Mouse (Mus musculus) effector memory CD4-positive, alpha-beta T cell, adult 5 months (primary cell): ENCODE results near the gene Gtse1. TPM values are rescaled to one million over a fixed set of nuclear protein-coding genes. Genes with fewer than 3 reads are reported as not detected.

Experiments
- polyA plus RNA-seq: library from polyadenylated mRNA; unstranded; fragments of 100-300 nt; shearing (Covaris generic); gene quantifications from one replicate; pipeline ENCODE4 v1.2.1, GENCODE M21; 2017

Gene Gtse1
- 1.0 TPM for polyA plus RNA-seq

DNA sequence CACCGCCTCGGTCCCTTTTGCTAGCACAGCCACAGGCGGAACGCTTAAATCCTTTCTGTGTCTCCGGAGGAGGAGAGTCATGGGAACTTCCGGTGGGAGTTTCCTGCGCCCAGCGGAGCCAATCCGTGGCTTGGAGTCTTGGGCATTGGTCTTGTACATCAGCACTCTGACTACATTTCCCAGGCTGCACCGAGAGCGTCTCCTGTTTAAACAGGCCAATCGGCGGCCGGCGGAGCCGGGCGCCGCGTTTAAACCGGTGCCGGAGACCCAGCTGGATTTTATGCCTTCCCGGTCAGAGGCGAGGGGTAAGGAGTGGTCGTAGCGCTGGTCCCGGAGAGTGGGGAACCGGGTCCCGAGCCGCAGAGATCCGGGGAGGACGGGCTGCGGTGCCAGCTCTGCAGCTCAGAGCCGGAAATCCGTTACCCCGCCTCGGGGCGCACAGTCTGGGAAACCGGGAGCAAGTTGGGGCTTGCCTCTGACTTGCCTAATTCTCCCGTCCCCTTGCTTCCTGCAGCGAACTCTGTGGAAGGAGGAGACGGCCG, at the start of gene Gtse1:
Gene Gtse1, plus strand, starts transcription at position 256 of the 542 bp plus-strand sequence.

DNA sequence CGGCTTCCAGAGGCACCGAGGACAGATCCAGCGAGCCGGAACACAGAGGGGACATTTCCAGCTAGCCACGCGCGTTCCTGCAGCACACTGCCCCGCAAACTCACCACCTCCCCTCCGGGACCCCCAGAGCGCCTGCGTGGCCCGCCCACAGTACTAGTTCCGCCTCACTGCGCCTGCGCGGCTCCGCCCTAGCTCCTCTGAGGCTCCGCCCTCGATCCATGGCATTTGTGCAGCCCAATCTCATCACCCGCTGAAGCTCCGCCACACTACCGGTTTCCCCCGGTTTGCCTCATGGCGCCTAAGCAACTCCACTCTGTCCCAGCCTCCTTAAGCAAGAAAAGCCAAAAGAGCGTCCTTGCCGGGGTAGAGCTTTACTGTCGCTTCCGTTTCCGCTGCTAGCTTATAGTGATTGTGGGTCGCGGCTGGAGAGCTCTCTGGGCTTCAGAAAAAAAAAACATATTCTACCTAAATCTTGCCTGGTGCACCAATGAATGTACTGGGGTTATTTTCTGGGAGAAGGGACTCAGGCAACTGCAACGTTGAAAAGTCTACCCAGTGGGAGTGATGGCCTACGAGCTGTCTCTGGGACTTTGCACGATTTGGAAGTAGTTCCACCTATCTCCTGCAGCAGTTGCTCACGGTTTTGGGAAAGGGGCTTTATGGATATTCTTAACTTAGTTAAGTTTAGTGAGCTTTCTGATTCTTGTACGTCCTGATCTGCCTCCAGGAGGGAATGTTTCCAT, 47.8 kb upstream of the Gtse1 start, which contains the start of gene Cdpf1:
Gene Cdpf1, minus strand, starts transcription at position 163 of the 743 bp plus-strand sequence.

GRCm38 (mm10) chr15:85821203-85822010, 38.1 kb upstream of the Gtse1 start, which contains the start of gene Pkdrej:
TSS of gene Pkdrej (minus strand) at chr15:85821734.

DNA sequence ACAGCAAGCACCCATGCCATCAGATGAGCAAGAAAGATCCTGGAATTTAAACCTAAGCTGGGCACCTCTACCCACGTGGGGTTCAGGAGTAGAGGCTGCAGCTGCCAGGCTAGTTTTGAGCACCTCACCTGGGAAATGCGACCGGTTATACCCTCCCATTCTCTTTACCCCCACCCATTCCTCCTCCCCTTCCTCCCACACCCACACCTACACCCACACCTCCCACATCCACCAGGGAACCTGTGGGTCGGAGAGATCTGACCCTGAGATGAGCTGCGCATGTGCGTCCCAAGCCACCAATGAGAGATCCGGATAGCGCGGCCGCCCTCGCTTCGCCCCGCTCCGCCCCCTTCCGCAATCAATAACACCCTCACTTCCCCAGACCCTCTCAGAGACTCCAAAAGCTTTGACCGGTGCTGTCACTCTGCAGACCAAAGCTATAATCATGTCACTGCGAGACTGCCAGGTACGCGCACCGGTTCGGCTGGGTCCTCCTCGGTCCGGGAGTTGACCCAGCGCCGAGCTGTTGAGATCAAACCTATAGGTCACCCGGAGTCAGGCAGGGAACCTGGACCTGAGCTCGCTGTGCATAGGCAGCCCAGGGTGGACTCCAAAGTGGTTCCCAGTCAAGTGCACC, 27.5 kb upstream of the Gtse1 start, which contains the start of gene Ttc38:
Gene Ttc38, plus strand, starts transcription at position 353 of the 637 bp plus-strand sequence.

GRCm38 (mm10) chr15:85878848-85879497, 19.4 kb downstream of the Gtse1 start, which contains the start of gene Trmu:
TSS of gene Trmu (plus strand) at chr15:85879312.

Other genes with a start within 250 kb of the Gtse1 start
- 0.94 TPM for gene Ppara, start 124.8 kb upstream of the Gtse1 start, polyA plus RNA-seq
- gene Cdpf1, start 48.0 kb upstream of the Gtse1 start, polyA plus RNA-seq, result 19.1 TPM
- gene Pkdrej, start 38.0 kb upstream of the Gtse1 start, polyA plus RNA-seq, result not detected
- 11.5 TPM for gene Ttc38, start 27.4 kb upstream of the Gtse1 start, polyA plus RNA-seq
- gene Trmu, start 19.6 kb downstream of the Gtse1 start, polyA plus RNA-seq, result 21.4 TPM
- gene Celsr1, start 174.0 kb downstream of the Gtse1 start, polyA plus RNA-seq, result 11.5 TPM
- 122 TPM for gene Gramd4, start 197.9 kb downstream of the Gtse1 start, polyA plus RNA-seq